Mouse (Mus musculus) hindbrain, postnatal 0 days (tissue): ENCODE results near the gene Ppfibp1. TPM values are rescaled to one million over a fixed set of nuclear protein-coding genes. Genes with fewer than 3 reads are reported as not detected.

ENCODE experiments used
- ATAC-seq: fragments of 200-750 bp; cut with Nextera tagmentation; 2 replicates; pipeline ENCODE4 v1.8.0; 2017; ENCODE audit warnings: mild to moderate bottlenecking, moderate TSS enrichment, moderate library complexity
- DNase-seq: peaks from one replicate; pipeline ENCODE4 v3.0.0-alpha.2; 2015; ENCODE audit warnings: low spot score
- H3K27ac ChIP-seq: fragments of 300-500 bp; sonication (generic); 2 replicates; pipeline ENCODE4 v1.5.1; 2014; ENCODE audit warnings: mild to moderate bottlenecking
- H3K27me3 ChIP-seq: fragments of 300-500 bp; sonication (generic); 2 replicates; pipeline ENCODE4 v1.6.1; 2014; ENCODE audit warnings: low read length, mixed read lengths; ENCODE audit not compliant: insufficient read depth
- H3K36me3 ChIP-seq: fragments of 300-500 bp; sonication (generic); 2 replicates; pipeline ENCODE4 v1.6.1; 2014; ENCODE audit warnings: low read length, mixed read lengths; ENCODE audit not compliant: insufficient read depth
- H3K4me1 ChIP-seq: fragments of 300-500 bp; sonication (generic); 2 replicates; pipeline ENCODE4 v1.6.1; 2014; ENCODE audit warnings: antibody characterized with exemption, low read length, mixed read lengths; ENCODE audit not compliant: insufficient read depth
- H3K4me2 ChIP-seq: fragments of 300-500 bp; sonication (generic); 2 replicates; pipeline ENCODE4 v1.6.1; 2014; ENCODE audit warnings: low read depth, mild to moderate bottlenecking, low read length, moderate library complexity, mixed read lengths
- H3K4me3 ChIP-seq: fragments of 300-500 bp; sonication (generic); 2 replicates; pipeline ENCODE4 v1.5.1; 2014; ENCODE audit warnings: low read length
- H3K9ac ChIP-seq: fragments of 300-500 bp; sonication (generic); replicated peaks from 2 replicates; pipeline ENCODE4 v1.6.1; 2014; ENCODE audit warnings: mild to moderate bottlenecking, low read length, moderate library complexity, mixed read lengths
- H3K9me3 ChIP-seq: fragments of 300-500 bp; sonication (generic); 2 replicates; pipeline ENCODE4 v1.6.1; 2016; ENCODE audit warnings: low read length, mixed read lengths
- CTCF ChIP-seq: IDR thresholded peaks from 2 replicates; pipeline ENCODE4 v1.5.1; 2016; ENCODE audit warnings: antibody characterized with exemption, control low read depth, low read depth
- WGBS: fragments of 180-500 bp; shearing (Covaris S2); extraction: QIAGEN DNeasy Blood & Tissue Kit; methylation state at CpG from one replicate; pipeline ENCODE4 v1.1.7; 2014; 5-methylcytosine and 5-hydroxymethylcytosine counted together
- polyA plus RNA-seq: library from polyadenylated mRNA; unstranded; fragments of >200 nt; fragmentation: Nextera tagmentation; extraction: Ambion mirVana; gene quantifications from 2 replicates; pipeline ENCODE4 v1.2.1, GENCODE M21; 2015
- total RNA-seq: library from RNA; depleted of rRNA; stranded (reverse); fragments of >200 nt; gene quantifications from 2 replicates; pipeline ENCODE4 v1.2.3, GENCODE M21; 2014

Gene Ppfibp1
- total and polyA plus RNA-seq, 2 experiments from 2014 or later: 16.3 to 26.8 TPM

GRCm38 (mm10) chr6:146880296-146880695, 8.0 kb upstream of the Ppfibp1 start:
- no peak for DNase-seq
- H3K4me1 ChIP-seq: no peaks in the 10 kb centered on the region
- H3K27ac ChIP-seq: no peak overlapping the region
- TF ChIP-seq CTCF: no peak
- ATAC-seq: no peak
- no peak overlapping the region for H3K9ac ChIP-seq
- H3K4me3 ChIP-seq: no peak overlapping the region
- H3K27me3 ChIP-seq: no peaks in the 10 kb centered on the region
- peaks cover 3% of the 10 kb centered on the region; the same call in 1 of the 2 replicates for H3K9me3 ChIP-seq
- WGBS: 89% methylated on average over 4 of the region's 4 CpGs
- no peaks in the 10 kb centered on the region for H3K36me3 ChIP-seq
- no peak overlapping the region for H3K4me2 ChIP-seq

GRCm38 (mm10) chr6:146881896-146882770, 6.2 kb upstream of the Ppfibp1 start:
- no peak for TF ChIP-seq CTCF

DNA sequence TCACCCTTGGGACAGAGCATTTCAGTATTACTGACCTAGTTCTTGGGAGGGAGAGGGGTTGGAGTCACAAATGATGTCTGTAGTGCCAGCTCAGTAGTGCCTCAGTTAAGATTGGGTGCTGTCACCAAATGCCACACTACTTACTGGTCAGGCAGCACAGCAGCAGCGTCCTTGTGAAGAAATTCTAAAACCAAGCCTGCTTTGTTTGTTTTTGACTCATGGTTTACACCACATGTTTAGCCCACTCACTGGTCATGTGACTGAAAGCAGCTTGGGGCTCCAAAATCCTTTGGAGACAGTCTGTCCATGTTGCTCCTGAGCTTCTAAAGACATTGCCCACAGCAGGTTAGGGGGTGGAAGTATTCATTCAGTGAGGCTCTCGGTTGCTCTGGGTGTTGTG, 4.9 kb upstream of the Ppfibp1 start:
- H3K27me3 ChIP-seq: no peaks in the 10 kb centered on the region
- no peak overlapping the region for H3K9ac ChIP-seq
- no peak overlapping the region for H3K4me2 ChIP-seq
- no peak overlapping the region for H3K27ac ChIP-seq
- DNase-seq (no peak), ATAC-seq (no peak)
- H3K9me3 ChIP-seq: no peaks in the 10 kb centered on the region
- no peak overlapping the region for H3K4me3 ChIP-seq
- no peak for TF ChIP-seq CTCF
- H3K4me1 ChIP-seq: no peaks in the 10 kb centered on the region
- H3K36me3 ChIP-seq: no peaks in the 10 kb centered on the region
- WGBS: 47% methylated on average over 2 of the region's 2 CpGs

More at GRCm38 (mm10) chr6:146881896-146882770, 6.2 kb upstream of the Ppfibp1 start:
- Histone ChIP-seq H3K9ac (no peak overlapping the region), H3K4me2 (no peak overlapping the region), H3K27ac (no peak overlapping the region), H3K36me3 (no peaks in the 10 kb centered on the region), H3K27me3 (no peaks in the 10 kb centered on the region), H3K4me3 (no peak overlapping the region), H3K9me3 (no peaks in the 10 kb centered on the region), H3K4me1 (no peaks in the 10 kb centered on the region)
- ATAC-seq (no peak), DNase-seq (no peak)
- 66% methylated on average over 13 of the region's 13 CpGs for WGBS

DNA sequence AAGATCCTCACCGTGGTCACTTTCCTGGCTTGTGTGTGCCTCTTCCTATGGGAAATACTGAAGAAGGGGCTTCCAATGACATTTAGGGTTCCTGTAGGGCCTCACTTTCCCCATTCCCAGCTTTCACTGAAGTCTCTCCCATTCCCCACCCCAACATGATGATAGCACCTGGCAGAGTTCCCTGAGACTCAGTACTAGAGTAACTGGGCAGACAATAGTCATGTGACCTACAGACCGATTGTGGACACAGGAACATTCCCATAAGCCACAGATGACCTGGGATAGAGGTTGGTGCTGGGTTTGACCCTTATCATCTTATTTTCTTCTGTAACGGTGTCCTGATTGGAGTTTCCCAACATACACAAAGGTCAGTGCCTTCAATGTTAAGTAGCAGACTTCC, 4.1 kb upstream of the Ppfibp1 start:
- no peak overlapping the region for H3K9ac ChIP-seq
- no peak for ATAC-seq
- 90% methylated on average over 3 of the region's 3 CpGs for WGBS
- no peak overlapping the region for H3K27ac ChIP-seq
- H3K36me3 ChIP-seq: no peaks in the 10 kb centered on the region
- no peaks in the 10 kb centered on the region for H3K27me3 ChIP-seq
- H3K4me1 ChIP-seq: no peaks in the 10 kb centered on the region
- TF ChIP-seq CTCF: no peak
- no peak for DNase-seq
- H3K4me2 ChIP-seq: no peak overlapping the region
- no peaks in the 10 kb centered on the region for H3K9me3 ChIP-seq
- H3K4me3 ChIP-seq: no peak overlapping the region

DNA sequence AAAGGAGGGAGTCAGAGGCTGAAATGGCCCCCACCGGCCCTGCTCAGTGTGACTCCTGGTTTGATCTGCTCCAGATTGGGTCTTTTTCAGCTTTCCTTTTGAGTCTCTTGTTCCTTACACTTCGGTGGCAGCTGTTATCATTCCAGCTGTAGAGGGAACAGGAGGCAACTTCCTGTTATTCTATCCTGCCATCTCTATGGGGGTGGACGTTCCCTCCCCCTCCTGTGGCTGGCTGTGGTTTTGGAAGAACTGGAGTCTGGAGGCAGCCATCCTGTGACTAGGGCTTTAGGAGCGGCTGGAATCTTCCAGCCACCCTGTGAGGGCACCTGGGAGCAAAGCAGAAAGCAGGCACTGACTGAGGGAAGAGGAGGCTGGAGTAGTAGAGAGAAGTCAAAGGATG, 3.4 kb upstream of the Ppfibp1 start:
- no peak for DNase-seq
- no peaks in the 10 kb centered on the region for H3K9me3 ChIP-seq
- TF ChIP-seq CTCF: no peak
- no peak overlapping the region for H3K27ac ChIP-seq
- H3K27me3 ChIP-seq: no peaks in the 10 kb centered on the region
- no peak for ATAC-seq
- WGBS: 49% methylated on average over 4 of the region's 4 CpGs
- no peak overlapping the region for H3K4me3 ChIP-seq
- no peaks in the 10 kb centered on the region for H3K4me1 ChIP-seq
- H3K9ac ChIP-seq: no peak overlapping the region
- no peaks in the 10 kb centered on the region for H3K36me3 ChIP-seq
- H3K4me2 ChIP-seq: no peak overlapping the region

- no peaks in the 10 kb centered on the region for H3K36me3 ChIP-seq
- peak overlapping the region; percentile 57 for H3K9ac ChIP-seq
- no peaks in the 10 kb centered on the region for H3K27me3 ChIP-seq
- H3K4me3 ChIP-seq: peak overlapping the region; percentile 81
- TF ChIP-seq CTCF: no peak
- H3K27ac ChIP-seq: peak overlapping the region; percentile 62
- ATAC-seq (peak; percentile 58), DNase-seq (peak; percentile 20)
- H3K9me3 ChIP-seq: no peaks in the 10 kb centered on the region
- no peaks in the 10 kb centered on the region for H3K4me1 ChIP-seq
- WGBS: 10% methylated on average over 26 of the region's 26 CpGs
- H3K4me2 ChIP-seq: peak overlapping the region; percentile 90
These were observed 588 bp downstream of the Ppfibp1 start for GRCm38 (mm10) chr6:146888660-146889490.

- Histone ChIP-seq H3K9me3 (no peaks in the 10 kb centered on the region), H3K4me2 (peak overlapping the region; percentile 17), H3K4me3 (no peak overlapping the region), H3K36me3 (no peaks in the 10 kb centered on the region), H3K27ac (no peak overlapping the region), H3K27me3 (no peaks in the 10 kb centered on the region), H3K9ac (no peak overlapping the region), H3K4me1 (no peaks in the 10 kb centered on the region)
- ATAC-seq (no peak), DNase-seq (no peak)
- 60% methylated on average over 2 of the region's 2 CpGs for WGBS
- no peak for TF ChIP-seq CTCF
These were observed 1.9 kb downstream of the Ppfibp1 start for GRCm38 (mm10) chr6:146890215-146890614.
